Mouse (Mus musculus) kidney, postnatal 0 days (tissue): Measurements from ENCODE around the gene Sema7a. TPM values are rescaled to one million over a fixed set of nuclear protein-coding genes. Genes with fewer than 3 reads are reported as not detected.

Experiments
- ATAC-seq: fragments of 200-750 bp; cut with Nextera tagmentation; replicated peaks from 2 replicates; pipeline ENCODE4 v1.8.0; 2017; ENCODE audit warnings: low read depth, moderate number of reproducible peaks, moderate TSS enrichment, moderate library complexity; ENCODE audit not compliant: low FRiP score
- DNase-seq: peaks from one replicate; pipeline ENCODE4 v3.0.0-alpha.2; 2016; ENCODE audit warnings: low spot score
- H3K27ac ChIP-seq: fragments of 300-500 bp; sonication (generic); 2 replicates; pipeline ENCODE4 v1.5.1; 2014; ENCODE audit warnings: mild to moderate bottlenecking
- H3K27me3 ChIP-seq: fragments of 300-500 bp; sonication (generic); 2 replicates; pipeline ENCODE4 v1.6.1; 2014; ENCODE audit warnings: low read length, mixed read lengths; ENCODE audit not compliant: insufficient read depth
- H3K36me3 ChIP-seq: fragments of 300-500 bp; sonication (generic); 2 replicates; pipeline ENCODE4 v1.6.1; 2014; ENCODE audit warnings: low read length, mixed read lengths; ENCODE audit not compliant: insufficient read depth
- H3K4me1 ChIP-seq: fragments of 300-500 bp; sonication (generic); replicated peaks from 2 replicates; pipeline ENCODE4 v1.6.1; 2014; ENCODE audit warnings: antibody characterized with exemption, low read length, mixed read lengths; ENCODE audit not compliant: insufficient read depth
- H3K4me2 ChIP-seq: fragments of 300-500 bp; sonication (generic); 2 replicates; pipeline ENCODE4 v1.6.1; 2014; ENCODE audit warnings: mild to moderate bottlenecking, low read length, moderate library complexity, mixed read lengths
- H3K4me3 ChIP-seq: fragments of 300-500 bp; sonication (generic); replicated peaks from 2 replicates; pipeline ENCODE4 v1.5.1; 2014; ENCODE audit warnings: low read depth, low read length
- H3K9ac ChIP-seq: fragments of 300-500 bp; sonication (generic); 2 replicates; pipeline ENCODE4 v1.6.1; 2014; ENCODE audit warnings: low read depth, low read length
- H3K9me3 ChIP-seq: fragments of 300-500 bp; sonication (generic); replicated peaks from 2 replicates; pipeline ENCODE4 v1.6.1; 2016; ENCODE audit warnings: low read length, inconsistent platforms, mixed read lengths
- CTCF ChIP-seq: IDR thresholded peaks from 2 replicates; pipeline ENCODE4 v1.5.1; 2016; ENCODE audit warnings: antibody characterized with exemption, low read depth, mild to moderate bottlenecking, moderate library complexity
- WGBS: fragments of 180-500 bp; shearing (Covaris S2); extraction: QIAGEN DNeasy Blood & Tissue Kit; methylation state at CpG from one replicate; pipeline ENCODE4 v1.1.7; 2014; 5-methylcytosine and 5-hydroxymethylcytosine counted together
- polyA plus RNA-seq: library from polyadenylated mRNA; unstranded; fragments of >200 nt; fragmentation: Nextera tagmentation; extraction: Ambion mirVana; gene quantifications from 2 replicates; pipeline ENCODE4 v1.2.1, GENCODE M21; 2015

Sema7a gene
- polyA plus RNA-seq, 1 experiment from 2014 or later = 0.80 TPM

GRCm38 (mm10) chr9:57963249-57963997 lies 23.5 kb downstream of the Sema7a start:
- DNase-seq (no peak), ATAC-seq (no peak)
- Histone ChIP-seq H3K4me1 (peaks cover 3% of the 10 kb centered on the region; the same call in 1 of the 2 replicates), H3K36me3 (no peaks in the 10 kb centered on the region), H3K27ac (no peak overlapping the region), H3K4me3 (no peak overlapping the region), H3K9ac (no peak overlapping the region), H3K9me3 (no peaks in the 10 kb centered on the region), H3K27me3 (no peaks in the 10 kb centered on the region), H3K4me2 (no peak overlapping the region)
- WGBS = 90% methylated on average over 4 of the region's 4 CpGs
- no peak for TF ChIP-seq CTCF

- H3K4me3 ChIP-seq = no peak overlapping the region
- H3K9ac ChIP-seq = no peak overlapping the region
- H3K9me3 ChIP-seq = no peaks in the 10 kb centered on the region
- no peak for TF ChIP-seq CTCF
- ATAC-seq (no peak), DNase-seq (no peak)
- no peaks in the 10 kb centered on the region for H3K36me3 ChIP-seq
- no peak overlapping the region for H3K27ac ChIP-seq
- no peak overlapping the region for H3K4me2 ChIP-seq
- H3K4me1 ChIP-seq = peaks cover 3% of the 10 kb centered on the region; the same call in 1 of the 2 replicates
- no peaks in the 10 kb centered on the region for H3K27me3 ChIP-seq
- WGBS = 77% methylated on average over 5 of the region's 5 CpGs
Observed at GRCm38 (mm10) chr9:57963998-57964395, 24.1 kb downstream of the Sema7a start.

GRCm38 (mm10) chr9:57964528-57965250 lies 24.8 kb downstream of the Sema7a start:
- Histone ChIP-seq H3K36me3 (no peaks in the 10 kb centered on the region), H3K4me2 (no peak overlapping the region), H3K27me3 (no peaks in the 10 kb centered on the region), H3K9me3 (no peaks in the 10 kb centered on the region), H3K4me1 (peaks cover 3% of the 10 kb centered on the region; the same call in 1 of the 2 replicates), H3K4me3 (no peak overlapping the region), H3K9ac (no peak overlapping the region), H3K27ac (no peak overlapping the region)
- DNase-seq (no peak), ATAC-seq (no peak)
- WGBS = 75% methylated on average over 6 of the region's 6 CpGs
- TF ChIP-seq CTCF = no peak

GRCm38 (mm10) chr9:57965281-57966185 lies 25.6 kb downstream of the Sema7a start:
- H3K27ac ChIP-seq = no peak overlapping the region
- H3K4me2 ChIP-seq = no peak overlapping the region
- TF ChIP-seq CTCF = no peak
- peaks cover 3% of the 10 kb centered on the region; the same call in 1 of the 2 replicates for H3K4me1 ChIP-seq
- ATAC-seq (no peak), DNase-seq (no peak)
- 61% methylated on average over 12 of the region's 12 CpGs for WGBS
- H3K4me3 ChIP-seq = no peak overlapping the region
- no peak overlapping the region for H3K9ac ChIP-seq
- no peaks in the 10 kb centered on the region for H3K36me3 ChIP-seq
- H3K27me3 ChIP-seq = no peaks in the 10 kb centered on the region
- H3K9me3 ChIP-seq = no peaks in the 10 kb centered on the region

- DNase-seq = no peak
- Histone ChIP-seq H3K9ac (no peak overlapping the region), H3K27me3 (no peaks in the 10 kb centered on the region), H3K4me1 (peaks cover 6% of the 10 kb centered on the region; the same call in 1 of the 2 replicates), H3K4me2 (no peak overlapping the region), H3K27ac (no peak overlapping the region), H3K4me3 (no peak overlapping the region), H3K9me3 (no peaks in the 10 kb centered on the region), H3K36me3 (no peaks in the 10 kb centered on the region)
- no peak for ATAC-seq
- TF ChIP-seq CTCF = no peak
- WGBS = 59% methylated on average over 14 of the region's 14 CpGs
Observed at GRCm38 (mm10) chr9:57967237-57967960, 27.5 kb downstream of the Sema7a start.
